Mouse (Mus musculus) limb, embryonic 12.5 days (tissue): ENCODE data around the gene Wdfy3. TPM values are rescaled to one million over a fixed set of nuclear protein-coding genes. Genes with fewer than 3 reads are reported as not detected.

Source experiments
- ATAC-seq: fragments of 200-750 bp; cut with Nextera tagmentation; 2 replicates; pipeline ENCODE4 v1.8.0; 2017; ENCODE audit warnings: low read depth, moderate TSS enrichment; ENCODE audit not compliant: insufficient number of reproducible peaks, insufficient read depth, low FRiP score, low TSS enrichment
- H3K27ac ChIP-seq: fragments of 300-500 bp; sonication (generic); 2 replicates; pipeline ENCODE4 v1.5.1; 2016; ENCODE audit warnings: mild to moderate bottlenecking, moderate library complexity
- H3K27me3 ChIP-seq: fragments of 300-500 bp; sonication (generic); 2 replicates; pipeline ENCODE4 v1.6.1; 2016; ENCODE audit warnings: mild to moderate bottlenecking, moderate library complexity
- H3K36me3 ChIP-seq: fragments of 300-500 bp; sonication (generic); 2 replicates; pipeline ENCODE4 v1.6.1; 2016; ENCODE audit warnings: mild to moderate bottlenecking, moderate library complexity
- H3K4me1 ChIP-seq: fragments of 300-500 bp; sonication (generic); replicated peaks from 2 replicates; pipeline ENCODE4 v1.6.1; 2016
- H3K4me2 ChIP-seq: fragments of 300-500 bp; sonication (generic); 2 replicates; pipeline ENCODE4 v1.6.1; 2016; ENCODE audit warnings: mild to moderate bottlenecking, moderate library complexity
- H3K4me3 ChIP-seq: fragments of 300-500 bp; sonication (generic); replicated peaks from 2 replicates; pipeline ENCODE4 v1.5.1; 2016; ENCODE audit warnings: mild to moderate bottlenecking
- H3K9ac ChIP-seq: fragments of 300-500 bp; sonication (generic); replicated peaks from 2 replicates; pipeline ENCODE4 v1.6.1; 2016; ENCODE audit warnings: mild to moderate bottlenecking, moderate library complexity
- H3K9me3 ChIP-seq: fragments of 300-500 bp; sonication (generic); 2 replicates; pipeline ENCODE4 v1.6.1; 2016; ENCODE audit warnings: mild to moderate bottlenecking, moderate library complexity
- WGBS: fragments of 180-500 bp; shearing (Covaris S2); methylation state at CpG from one replicate; pipeline ENCODE4 v1.1.7; 2016; 5-methylcytosine and 5-hydroxymethylcytosine counted together
- polyA plus RNA-seq: library from polyadenylated mRNA; unstranded; fragments of >200 nt; fragmentation: Nextera tagmentation; extraction: Ambion mirVana; gene quantifications from 2 replicates; pipeline ENCODE4 v1.2.1, GENCODE M21; 2016

Wdfy3 gene
- polyA plus RNA-seq, 1 experiment from 2014 or later = 20.5 TPM

GRCm38 (mm10) chr5:102023376-102023775, 46.3 kb downstream of the Wdfy3 start:
- Histone ChIP-seq H3K9me3 (0 out of 2 replicates have a peak, but pooled peaks cover 3% of the 10 kb centered on the region), H3K4me1 (no peaks in the 10 kb centered on the region), H3K9ac (no peak overlapping the region), H3K27ac (no peak overlapping the region), H3K27me3 (no peaks in the 10 kb centered on the region), H3K4me3 (no peak overlapping the region), H3K4me2 (no peak overlapping the region), H3K36me3 (peaks cover 74% of the 10 kb centered on the region)
- no peak for ATAC-seq
- WGBS = 94% methylated on average over 11 of the region's 11 CpGs

GRCm38 (mm10) chr5:102022018-102022898, 47.5 kb downstream of the Wdfy3 start:
- ATAC-seq = no peak
- no peak overlapping the region for H3K4me3 ChIP-seq

GRCm38 (mm10) chr5:102014235-102014634, 55.5 kb downstream of the Wdfy3 start:
- Histone ChIP-seq H3K4me3 (no peak overlapping the region), H3K9me3 (no peaks in the 10 kb centered on the region), H3K27me3 (no peaks in the 10 kb centered on the region), H3K36me3 (peaks cover 29% of the 10 kb centered on the region; the same call in 1 of the 2 replicates), H3K27ac (no peak overlapping the region), H3K9ac (no peak overlapping the region), H3K4me1 (no peaks in the 10 kb centered on the region), H3K4me2 (no peak overlapping the region)
- no peak for ATAC-seq
- WGBS = 95% methylated on average over 8 of the region's 8 CpGs

More at GRCm38 (mm10) chr5:102022018-102022898, 47.5 kb downstream of the Wdfy3 start:
- H3K9me3 ChIP-seq = 0 out of 2 replicates have a peak, but pooled peaks cover 3% of the 10 kb centered on the region
- H3K4me1 ChIP-seq = no peaks in the 10 kb centered on the region
- no peak overlapping the region for H3K27ac ChIP-seq
- H3K27me3 ChIP-seq = no peaks in the 10 kb centered on the region
- peaks cover 65% of the 10 kb centered on the region for H3K36me3 ChIP-seq
- no peak overlapping the region for H3K9ac ChIP-seq
- H3K4me2 ChIP-seq = no peak overlapping the region
- WGBS = 78% methylated on average over 16 of the region's 16 CpGs

- Histone ChIP-seq H3K27ac (no peak overlapping the region), H3K4me2 (no peak overlapping the region), H3K27me3 (no peaks in the 10 kb centered on the region), H3K36me3 (peaks cover 29% of the 10 kb centered on the region; the same call in 1 of the 2 replicates), H3K4me3 (no peak overlapping the region), H3K4me1 (no peaks in the 10 kb centered on the region), H3K9me3 (no peaks in the 10 kb centered on the region), H3K9ac (no peak overlapping the region)
- no peak for ATAC-seq
- 92% methylated on average over 7 of the region's 7 CpGs for WGBS
Observed at GRCm38 (mm10) chr5:102013781-102014180, 55.9 kb downstream of the Wdfy3 start.

- H3K4me2 ChIP-seq = no peak overlapping the region
- H3K4me3 ChIP-seq = no peak overlapping the region
- ATAC-seq = no peak
- H3K9ac ChIP-seq = no peak overlapping the region
- no peak overlapping the region for H3K27ac ChIP-seq
- no peaks in the 10 kb centered on the region for H3K27me3 ChIP-seq
- H3K36me3 ChIP-seq = peaks cover 49% of the 10 kb centered on the region; the same call in 1 of the 2 replicates
- no peaks in the 10 kb centered on the region for H3K4me1 ChIP-seq
- H3K9me3 ChIP-seq = no peaks in the 10 kb centered on the region
- 87% methylated on average over 2 of the region's 2 CpGs for WGBS
Observed at GRCm38 (mm10) chr5:102010961-102011360, 58.8 kb downstream of the Wdfy3 start.

- Histone ChIP-seq H3K4me3 (no peak overlapping the region), H3K36me3 (peaks cover 46% of the 10 kb centered on the region; the same call in 1 of the 2 replicates), H3K4me2 (no peak overlapping the region), H3K9ac (no peak overlapping the region), H3K27me3 (no peaks in the 10 kb centered on the region), H3K9me3 (no peaks in the 10 kb centered on the region), H3K27ac (no peak overlapping the region), H3K4me1 (no peaks in the 10 kb centered on the region)
- WGBS = 83% methylated on average over 6 of the region's 6 CpGs
- no peak for ATAC-seq
Observed at GRCm38 (mm10) chr5:102009606-102010005, 60.1 kb downstream of the Wdfy3 start.

GRCm38 (mm10) chr5:102008712-102009111, 61.0 kb downstream of the Wdfy3 start:
- 88% methylated on average over 7 of the region's 7 CpGs for WGBS

GRCm38 (mm10) chr5:102006218-102006941, 63.3 kb downstream of the Wdfy3 start:
- H3K4me1 ChIP-seq = no peaks in the 10 kb centered on the region
- no peak overlapping the region for H3K4me2 ChIP-seq
- no peaks in the 10 kb centered on the region for H3K9me3 ChIP-seq
- no peak overlapping the region for H3K4me3 ChIP-seq
- ATAC-seq = no peak
- H3K27ac ChIP-seq = no peak overlapping the region
- H3K9ac ChIP-seq = no peak overlapping the region
- H3K36me3 ChIP-seq = peaks cover 40% of the 10 kb centered on the region; the same call in 1 of the 2 replicates
- no peaks in the 10 kb centered on the region for H3K27me3 ChIP-seq
- WGBS = 91% methylated on average over 6 of the region's 6 CpGs

More at GRCm38 (mm10) chr5:102008712-102009111, 61.0 kb downstream of the Wdfy3 start:
- H3K36me3 ChIP-seq = peaks cover 38% of the 10 kb centered on the region; the same call in 1 of the 2 replicates
- H3K9ac ChIP-seq = no peak overlapping the region
- H3K4me3 ChIP-seq = no peak overlapping the region
- H3K27ac ChIP-seq = no peak overlapping the region
- H3K27me3 ChIP-seq = no peaks in the 10 kb centered on the region
- no peaks in the 10 kb centered on the region for H3K4me1 ChIP-seq
- no peak overlapping the region for H3K4me2 ChIP-seq
- no peaks in the 10 kb centered on the region for H3K9me3 ChIP-seq
- ATAC-seq = no peak

- no peak overlapping the region for H3K9ac ChIP-seq
- H3K4me1 ChIP-seq = peaks cover 10% of the 10 kb centered on the region; the same call in 1 of the 2 replicates
- no peaks in the 10 kb centered on the region for H3K9me3 ChIP-seq
- 74% methylated on average over 3 of the region's 3 CpGs for WGBS
- no peak overlapping the region for H3K27ac ChIP-seq
- ATAC-seq = no peak
- H3K4me3 ChIP-seq = no peak overlapping the region
- no peak overlapping the region for H3K4me2 ChIP-seq
- peaks cover 35% of the 10 kb centered on the region; the same call in 1 of the 2 replicates for H3K36me3 ChIP-seq
- H3K27me3 ChIP-seq = no peaks in the 10 kb centered on the region
Observed at GRCm38 (mm10) chr5:102003371-102003770, 66.3 kb downstream of the Wdfy3 start.

GRCm38 (mm10) chr5:102001026-102001425, 68.7 kb downstream of the Wdfy3 start:
- Histone ChIP-seq H3K27me3 (no peaks in the 10 kb centered on the region), H3K4me3 (no peak overlapping the region), H3K27ac (no peak overlapping the region), H3K9me3 (no peaks in the 10 kb centered on the region), H3K4me2 (no peak overlapping the region), H3K9ac (no peak overlapping the region), H3K36me3 (peaks cover 25% of the 10 kb centered on the region; the same call in 1 of the 2 replicates), H3K4me1 (peaks cover 10% of the 10 kb centered on the region; the same call in 1 of the 2 replicates)
- 91% methylated on average over 8 of the region's 8 CpGs for WGBS
- ATAC-seq = no peak

GRCm38 (mm10) chr5:101998971-101999370, 70.8 kb downstream of the Wdfy3 start:
- no peak overlapping the region for H3K4me2 ChIP-seq
- no peak overlapping the region for H3K9ac ChIP-seq
- H3K36me3 ChIP-seq = peaks cover 16% of the 10 kb centered on the region; the same call in 1 of the 2 replicates
- H3K27ac ChIP-seq = peak overlapping the region; percentile 62; the same call in 1 of the 2 replicates
- H3K27me3 ChIP-seq = no peaks in the 10 kb centered on the region
- H3K4me1 ChIP-seq = peaks cover 15% of the 10 kb centered on the region
- no peak for ATAC-seq
- H3K4me3 ChIP-seq = no peak overlapping the region
- WGBS = 64% methylated on average over 6 of the region's 6 CpGs
- no peaks in the 10 kb centered on the region for H3K9me3 ChIP-seq
